Mouse (Mus musculus) heart, embryonic 14.5 days (tissue): Measurements from ENCODE around the gene Trim27. TPM values are rescaled to one million over a fixed set of nuclear protein-coding genes. Genes with fewer than 3 reads are reported as not detected.

ENCODE experiments used
- ATAC-seq: fragments of 200-750 bp; cut with Nextera tagmentation; 2 replicates; pipeline ENCODE4 v1.8.0; 2017; ENCODE audit warnings: low read depth, moderate TSS enrichment; ENCODE audit not compliant: insufficient number of reproducible peaks, insufficient read depth, low FRiP score
- H3K27ac ChIP-seq, 2 experiments: fragments of 200-500 bp in 1 of 2; fragments of 300-500 bp in 1 of 2; sonication (generic) in 1 of 2; replicated peaks in 1 of 2; 2 replicates each; pipeline ENCODE4 v1.5.1; 2012 to 2014; ENCODE audit warnings: low read depth in 2 of 2, low read length in 2 of 2, control low read depth in 1 of 2, mild to moderate bottlenecking in 1 of 2, mixed read lengths in 1 of 2; ENCODE audit not compliant: control insufficient read depth in 1 of 2, insufficient read depth in 1 of 2
- H3K27me3 ChIP-seq: fragments of 300-500 bp; sonication (generic); 2 replicates; pipeline ENCODE4 v1.6.1; 2014; ENCODE audit warnings: mild to moderate bottlenecking, low read length, control low read depth; ENCODE audit not compliant: control insufficient read depth, insufficient read depth
- H3K36me3 ChIP-seq: fragments of 300-500 bp; sonication (generic); 2 replicates; pipeline ENCODE4 v1.6.1; 2014; ENCODE audit warnings: mild to moderate bottlenecking, control low read depth, low read length, mixed read lengths; ENCODE audit not compliant: control insufficient read depth, insufficient read depth
- H3K4me1 ChIP-seq, 2 experiments: fragments of 200-500 bp in 1 of 2; fragments of 300-500 bp in 1 of 2; sonication (generic) in 1 of 2; 2 replicates each; pipeline ENCODE4 v1.6.1; 2012 to 2014; ENCODE audit warnings: low read length in 2 of 2, control low read depth in 1 of 2, mixed read lengths in 1 of 2; ENCODE audit not compliant: control insufficient read depth in 2 of 2, insufficient read depth in 2 of 2
- H3K4me2 ChIP-seq: fragments of 300-500 bp; sonication (generic); 2 replicates; pipeline ENCODE4 v1.6.1; 2014; ENCODE audit warnings: mild to moderate bottlenecking, low read length
- H3K4me3 ChIP-seq, 2 experiments: fragments of 200-500 bp in 1 of 2; fragments of 300-500 bp in 1 of 2; sonication (generic) in 1 of 2; 2 replicates each; pipeline ENCODE4 v1.5.1; 2012 to 2014; ENCODE audit warnings: low read length in 2 of 2, mild to moderate bottlenecking in 2 of 2, control low read depth in 1 of 2, low read depth in 1 of 2, moderate library complexity in 1 of 2; ENCODE audit not compliant: control insufficient read depth in 1 of 2, insufficient read depth in 1 of 2
- H3K9ac ChIP-seq: fragments of 300-500 bp; sonication (generic); 2 replicates; pipeline ENCODE4 v1.6.1; 2014; ENCODE audit warnings: mild to moderate bottlenecking, low read length
- H3K9me3 ChIP-seq: fragments of 300-500 bp; sonication (generic); 2 replicates; pipeline ENCODE4 v1.6.1; 2016; ENCODE audit warnings: low read length, control low read depth; ENCODE audit not compliant: control insufficient read depth
- WGBS: fragments of 180-500 bp; shearing (Covaris S2); extraction: QIAGEN DNeasy Blood & Tissue Kit; methylation state at CpG from one replicate; pipeline ENCODE4 v1.1.7; 2014; 5-methylcytosine and 5-hydroxymethylcytosine counted together
- polyA plus RNA-seq: library from polyadenylated mRNA; unstranded; fragments of >200 nt; fragmentation: Nextera tagmentation; extraction: Ambion mirVana; gene quantifications from 2 replicates; pipeline ENCODE4 v1.2.1, GENCODE M21; 2014

The Trim27 gene
- 71.9 and 80.1 TPM in 2 replicates for polyA plus RNA-seq

DNA sequence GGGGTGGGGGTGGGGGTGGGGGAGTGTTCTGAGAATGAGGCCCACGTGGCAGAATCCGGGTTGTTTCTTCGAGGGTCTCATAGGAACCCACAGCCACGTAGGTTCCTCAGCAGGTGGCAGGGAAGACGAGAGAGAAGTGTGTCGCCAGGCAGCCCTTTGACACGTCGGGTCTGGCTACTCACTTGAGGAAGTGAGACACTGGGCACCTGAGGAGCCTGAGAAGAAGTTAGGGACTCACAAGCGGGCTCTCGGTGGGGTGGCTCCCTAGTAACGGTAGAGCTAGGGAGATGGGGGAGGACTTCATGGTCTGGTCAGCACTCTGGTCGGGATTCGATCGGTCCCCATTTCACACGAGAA lies at the start of gene Trim27:
Gene Trim27 (plus strand): TSS at position 79 of the 357 bp plus-strand sequence.
- peak; percentile 35; the same call in 1 of the 2 replicates for ATAC-seq
- no peaks in the 10 kb centered on the region for H3K27me3 ChIP-seq
- H3K9ac ChIP-seq, result peak within 1 kb of the TSS; percentile 97
- peaks cover 6 to 21% of the 10 kb centered on the region in 2 experiments for H3K4me1 ChIP-seq
- peak within 1 kb of the TSS; percentile 74 for H3K4me2 ChIP-seq
- WGBS, result under 1% methylated on average over 15 of the region's 15 CpGs
- H3K27ac ChIP-seq, result peak within 1 kb of the TSS; percentile 91 to 95
- peaks cover 30% of the 10 kb centered on the region for H3K36me3 ChIP-seq
- no peaks in the 10 kb centered on the region for H3K9me3 ChIP-seq
- peak within 1 kb of the TSS; percentile 57 to 100 for H3K4me3 ChIP-seq

DNA sequence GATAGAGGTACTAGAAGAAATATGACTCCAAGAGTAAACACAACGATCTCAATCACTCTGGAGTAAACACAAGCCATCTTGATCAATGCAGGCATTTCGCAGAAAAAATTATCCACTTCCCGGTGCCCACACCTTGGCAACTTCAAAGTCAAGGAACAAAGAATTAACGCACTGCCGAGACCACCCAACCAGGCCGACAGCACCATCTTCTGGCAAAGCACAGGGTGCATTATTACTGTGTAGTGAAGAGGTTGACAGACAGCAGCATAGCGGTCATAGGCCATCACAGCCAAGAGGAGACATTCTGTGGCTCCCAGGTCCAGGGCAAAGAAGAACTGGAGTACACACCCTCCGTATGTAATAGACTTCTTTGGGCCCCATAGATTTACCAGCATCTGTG lies 36.8 kb upstream of the Trim27 start:
- WGBS, result 33% methylated on average over 8 of the region's 8 CpGs
- Histone ChIP-seq H3K36me3 (no peaks in the 10 kb centered on the region), H3K27me3 (no peaks in the 10 kb centered on the region), H3K4me2 (no peak overlapping the region), H3K27ac (no peak overlapping the region), H3K9ac (no peak overlapping the region), H3K4me1 (no peaks in the 10 kb centered on the region), H3K4me3 (no peak overlapping the region), H3K9me3 (no peaks in the 10 kb centered on the region)
- no peak for ATAC-seq

- no peak for ATAC-seq
- H3K4me1 ChIP-seq, result no peaks in the 10 kb centered on the region
- no peaks in the 10 kb centered on the region for H3K27me3 ChIP-seq
- H3K9me3 ChIP-seq, result no peaks in the 10 kb centered on the region
- WGBS, result 66% methylated on average over 4 of the region's 4 CpGs
- H3K4me3 ChIP-seq, result no peak within 1 kb of the TSS
- H3K36me3 ChIP-seq, result no peaks in the 10 kb centered on the region
- no peak within 1 kb of the TSS for H3K9ac ChIP-seq
- no peak within 1 kb of the TSS for H3K27ac ChIP-seq
- H3K4me2 ChIP-seq, result no peak within 1 kb of the TSS
Measured at GRCm38 (mm10) chr13:21145767-21146166, 33.5 kb upstream of the Trim27 start, which contains the start of gene Olfr1368. TSS of gene Olfr1368 (minus strand) at chr13:21145867.

DNA sequence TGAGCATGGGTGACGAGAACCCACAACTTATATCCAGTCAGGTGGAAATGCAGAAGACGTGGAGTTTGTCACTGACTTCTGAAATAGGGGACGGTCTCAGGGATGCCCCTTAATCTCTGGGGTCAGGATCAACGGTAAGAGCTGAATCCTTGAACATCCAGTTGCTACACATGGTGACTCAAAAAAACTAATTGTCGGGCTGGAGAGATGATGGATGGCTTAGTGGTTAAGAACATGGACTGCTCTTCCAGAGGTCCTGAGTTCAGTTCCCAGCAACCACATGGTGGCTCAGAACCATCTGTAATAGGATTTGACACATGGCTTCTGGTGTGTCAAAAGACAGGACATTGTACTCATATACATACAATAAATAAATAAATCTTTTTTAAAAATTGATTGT lies 23.4 kb upstream of the Trim27 start:
- no peaks in the 10 kb centered on the region for H3K9me3 ChIP-seq
- no peak overlapping the region for H3K27ac ChIP-seq
- no peaks in the 10 kb centered on the region for H3K27me3 ChIP-seq
- H3K36me3 ChIP-seq, result no peaks in the 10 kb centered on the region
- WGBS, result 78% methylated on average over 5 of the region's 5 CpGs
- ATAC-seq, result no peak
- no peak overlapping the region for H3K4me3 ChIP-seq
- no peak overlapping the region for H3K9ac ChIP-seq
- H3K4me1 ChIP-seq, result no peaks in the 10 kb centered on the region
- no peak overlapping the region for H3K4me2 ChIP-seq

- no peaks in the 10 kb centered on the region for H3K36me3 ChIP-seq
- H3K4me2 ChIP-seq, result peak overlapping the region; percentile 92
- no peaks in the 10 kb centered on the region for H3K27me3 ChIP-seq
- H3K9ac ChIP-seq, result no peak overlapping the region
- 8% methylated on average over 9 of the region's 9 CpGs for WGBS
- no peaks in the 10 kb centered on the region for H3K4me1 ChIP-seq
- no peaks in the 10 kb centered on the region for H3K9me3 ChIP-seq
- peak overlapping the region in 1 of 2 experiments; percentile 79; a peak in 1 of 4 replicates for H3K4me3 ChIP-seq
- ATAC-seq, result no peak
- H3K27ac ChIP-seq, result no peak overlapping the region
Measured at GRCm38 (mm10) chr13:21158071-21158470, 21.2 kb upstream of the Trim27 start.

- Histone ChIP-seq H3K4me2 (peak overlapping the region; percentile 92), H3K4me1 (no peaks in the 10 kb centered on the region), H3K36me3 (no peaks in the 10 kb centered on the region), H3K27ac (peak overlapping the region; percentile 22 to 30; a peak in 3 of 4 replicates), H3K9ac (peak overlapping the region; percentile 76), H3K4me3 (peak overlapping the region; percentile 74 to 79), H3K27me3 (no peaks in the 10 kb centered on the region), H3K9me3 (no peaks in the 10 kb centered on the region)
- no peak for ATAC-seq
- under 1% methylated on average over 19 of the region's 19 CpGs for WGBS
Measured at GRCm38 (mm10) chr13:21158785-21159474, 20.3 kb upstream of the Trim27 start.

GRCm38 (mm10) chr13:21159475-21159819 lies 19.8 kb upstream of the Trim27 start:
- peak overlapping the region; percentile 74 to 79 for H3K4me3 ChIP-seq
- no peaks in the 10 kb centered on the region for H3K27me3 ChIP-seq
- H3K36me3 ChIP-seq, result no peaks in the 10 kb centered on the region
- peak overlapping the region; percentile 92 for H3K4me2 ChIP-seq
- peak overlapping the region; percentile 76 for H3K9ac ChIP-seq
- H3K27ac ChIP-seq, result peak overlapping the region; percentile 22 to 30
- no peaks in the 10 kb centered on the region for H3K4me1 ChIP-seq
- no peaks in the 10 kb centered on the region for H3K9me3 ChIP-seq
- ATAC-seq, result no peak
- WGBS, result under 1% methylated on average over 15 of the region's 15 CpGs
